Mouse (Mus musculus) lung, adult 2 months (tissue): ENCODE results near the gene Ms4a4b.

Experiments used
- CTCF ChIP-seq: fragments of 200-500 bp; IDR thresholded peaks from 2 replicates; pipeline ENCODE4 v1.5.1; 2011; ENCODE audit warnings: mild to moderate bottlenecking, low read length, control low read depth; ENCODE audit not compliant: insufficient read depth
- POLR2A ChIP-seq: fragments of 200-500 bp; IDR thresholded peaks from 2 replicates; pipeline ENCODE4 v1.6.1; 2011; ENCODE audit warnings: low read depth, mild to moderate bottlenecking, control low read depth, low read length, borderline replicate concordance; ENCODE audit errors: extremely low read depth

- TF ChIP-seq CTCF (no peak), POLR2A (no peak)
Observed at GRCm38 (mm10) chr19:11414084-11414483, 29.3 kb upstream of the Ms4a4b start.
